Mouse (Mus musculus) liver, postnatal 0 days (tissue): ENCODE measurements around the gene Smarcb1.

ENCODE experiments used
- CTCF ChIP-seq: sonication (generic); IDR thresholded peaks from 2 replicates; pipeline ENCODE4 v1.5.1; 2016; ENCODE audit warnings: antibody characterized with exemption, low read depth
- EP300 ChIP-seq: IDR thresholded peaks from 2 replicates; pipeline ENCODE4 v1.6.1; 2016; ENCODE audit warnings: antibody characterized with exemption, low read depth, mild to moderate bottlenecking

- TF ChIP-seq CTCF (no peak), EP300 (no peak)
Measured at GRCm38 (mm10) chr10:75950791-75951210, 29.4 kb upstream of the Smarcb1 start.
